Mouse (Mus musculus) left cerebral cortex, adult 11 months (tissue): Measurements from ENCODE around the gene Olfr493.

Experiments used
- DNase-seq: peaks from one replicate; pipeline ENCODE4 v3.0.0; 2022; ENCODE audit warnings: low spot score

Olfr493 gene

GRCm38 (mm10) chr7:108346879-108347278 is at the start of gene Olfr493:
Gene Olfr493, minus strand, starts transcription at chr7:108346979.
- DNase-seq: no peak

DNA sequence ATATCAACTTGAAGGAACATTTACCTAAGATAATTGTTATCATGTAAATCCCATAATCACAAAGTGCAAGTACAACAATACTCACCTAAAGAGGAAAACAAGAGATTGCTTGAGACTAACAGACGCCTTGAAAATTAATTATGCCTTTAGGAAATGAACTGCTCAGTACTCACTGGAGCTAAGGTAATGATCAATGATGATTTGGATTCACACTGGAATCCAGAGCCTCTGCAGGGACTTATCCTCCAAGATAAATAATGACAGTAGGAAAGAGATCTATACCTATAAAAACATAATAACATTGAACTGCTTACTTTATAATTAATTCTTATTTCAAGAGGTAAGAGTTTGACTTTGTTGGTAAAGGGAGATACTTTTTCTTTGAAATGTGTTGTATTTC is 46.1 kb upstream of the Olfr493 start, which contains the start of gene Olfr495:
TSS of gene Olfr495 (plus strand) at position 301 of the 400 bp plus-strand sequence.
- DNase-seq: no peak

GRCm38 (mm10) chr7:108365035-108365434 is 18.3 kb upstream of the Olfr493 start, which contains the start of gene Olfr494:
Gene Olfr494, plus strand, starts transcription at chr7:108365335.
- no peak for DNase-seq

- no peak for DNase-seq
These were observed 23.2 kb downstream of the Olfr493 start, which contains the start of gene Olfr492 for GRCm38 (mm10) chr7:108323574-108323973. Gene Olfr492, minus strand, starts transcription at chr7:108323674.

- DNase-seq: no peak
These were observed 33.6 kb downstream of the Olfr493 start, which contains the start of gene Olfr491 for GRCm38 (mm10) chr7:108313151-108313550. Gene Olfr491, plus strand, starts transcription at chr7:108313451.
